Mouse (Mus musculus) Patski (cell line): Measurements from ENCODE around the gene Vti1a. TPM values are rescaled to one million over a fixed set of nuclear protein-coding genes. Genes with fewer than 3 reads are reported as not detected.

ENCODE experiments used
- ATAC-seq: fragments of 100-300 bp; one replicate; pipeline ENCODE4 v1.8.0; 2021
- CTCF ChIA-PET: fragments of 350-600 bp; sonication (Branson Sonifier 250); formaldehyde crosslinking; loops from one replicate; lab custom pipeline; 2022; ENCODE audit warnings: inconsistent platforms; lab: Charles Lee
- POLR2A ChIA-PET: fragments of 350-600 bp; sonication (Branson Sonifier 250); formaldehyde crosslinking; loops from one replicate; lab custom pipeline; 2022; ENCODE audit warnings: antibody characterized with exemption, inconsistent platforms; lab: Charles Lee
- DNase-seq: peaks from one replicate; pipeline ENCODE4 v3.0.0-alpha.2; 2011; ENCODE audit warnings: low read depth, low spot score
- H3K27me3 ChIP-seq: fragments of 371-371 bp; one replicate; pipeline ENCODE4 v1.5.1; 2021
- CTCF ChIP-seq: fragments of 100-300 bp; IDR thresholded peaks from one replicate; pipeline ENCODE4 v1.5.1; 2021
- in situ Hi-C: fragments of 300-500 bp; cut with MboI; formaldehyde crosslinking; loops from 3 replicates; pipeline ENCODE4 v1.11.1; 2018; ENCODE audit warnings: low pct_unique_long_range_greater_than_20kb, mixed read lengths
- polyA plus RNA-seq: library from polyadenylated mRNA; unstranded; gene quantifications from one replicate; pipeline ENCODE4 v1.2.3, GENCODE M21; 2021

Vti1a gene
- polyA plus RNA-seq, 1 experiment from 2014 or later = 41.4 TPM

- DNase-seq = no peak
- no peak for TF ChIP-seq CTCF
- in situ Hi-C loops = no loop called here
- no peak for ATAC-seq
- POLR2A ChIA-PET = no interaction called here
- no peaks in the 10 kb centered on the region for H3K27me3 ChIP-seq
- CTCF ChIA-PET = interaction anchor here (0.9 to 1.2 kb wide), 3 partner anchors 13 to 34 kb away, joined by 3 read pairs; no protein-coding TSS in a partner anchor
These were observed 72.9 kb downstream of the Vti1a start for GRCm38 (mm10) chr19:55389019-55389418.

- ATAC-seq (no peak), DNase-seq (no peak)
- in situ Hi-C loops = no loop called here
- POLR2A ChIA-PET = no interaction called here
- H3K27me3 ChIP-seq = no peaks in the 10 kb centered on the region
- CTCF ChIA-PET = interaction anchor here (1.2 kb wide), 1 partner anchor 12 kb away, joined by 3 read pairs; no protein-coding TSS in a partner anchor
- no peak for TF ChIP-seq CTCF
These were observed 74.2 kb downstream of the Vti1a start for GRCm38 (mm10) chr19:55390323-55390722.

- no peak for TF ChIP-seq CTCF
These were observed 85.5 kb downstream of the Vti1a start for GRCm38 (mm10) chr19:55401638-55402037.

GRCm38 (mm10) chr19:55408486-55408885, 92.4 kb downstream of the Vti1a start:
- in situ Hi-C loops = no loop called here
- TF ChIP-seq CTCF = no peak
- DNase-seq (no peak), ATAC-seq (no peak)
- ChIA-PET POLR2A (interaction anchor here (1.0 to 1.1 kb wide), 2 partner anchors 10 to 13 kb away, joined by 3 read pairs; no protein-coding TSS in a partner anchor), CTCF (no interaction called here)
- H3K27me3 ChIP-seq = no peaks in the 10 kb centered on the region

More at GRCm38 (mm10) chr19:55401638-55402037, 85.5 kb downstream of the Vti1a start:
- ChIA-PET CTCF (interaction anchor here (1.3 kb wide), 1 partner anchor 12 kb away, joined by 3 read pairs; no protein-coding TSS in a partner anchor), POLR2A (no interaction called here)
- in situ Hi-C loops = no loop called here
- DNase-seq (no peak), ATAC-seq (no peak)
- H3K27me3 ChIP-seq = no peaks in the 10 kb centered on the region

- POLR2A ChIA-PET = no interaction called here
- CTCF ChIA-PET = no interaction called here
- in situ Hi-C loops = loop anchor here (10.0 kb wide), 3 partner anchors 303 to 723 kb away; no protein-coding TSS in a partner anchor
These were observed 95.3 kb downstream of the Vti1a start for GRCm38 (mm10) chr19:55411415-55411814.

GRCm38 (mm10) chr19:55411894-55412293, 95.8 kb downstream of the Vti1a start:
- DNase-seq (no peak), ATAC-seq (no peak)
- POLR2A ChIA-PET = no interaction called here
- CTCF ChIA-PET = interaction anchor here (0.7 to 1.3 kb wide), 2 partner anchors 11 to 700 kb away, joined by 3 to 4 read pairs; no protein-coding TSS in a partner anchor
- TF ChIP-seq CTCF = no peak
- in situ Hi-C loops = loop anchor here (10.0 kb wide), 3 partner anchors 303 to 723 kb away; no protein-coding TSS in a partner anchor
- no peaks in the 10 kb centered on the region for H3K27me3 ChIP-seq

More at GRCm38 (mm10) chr19:55411415-55411814, 95.3 kb downstream of the Vti1a start:
- no peak for ATAC-seq
- TF ChIP-seq CTCF = no peak
- no peak for DNase-seq
- H3K27me3 ChIP-seq = no peaks in the 10 kb centered on the region

- CTCF ChIA-PET = interaction anchor here (0.6 to 0.8 kb wide), 2 partner anchors 9 to 719 kb away, joined by 3 read pairs; no protein-coding TSS in a partner anchor
- H3K27me3 ChIP-seq = no peaks in the 10 kb centered on the region
- POLR2A ChIA-PET = no interaction called here
- ATAC-seq = no peak
- peak; percentile 93 for TF ChIP-seq CTCF
- DNase-seq = peak; percentile 6
- in situ Hi-C loops = loop anchor here (10.0 kb wide), 3 partner anchors 301 to 721 kb away; no protein-coding TSS in a partner anchor
These were observed 98.0 kb downstream of the Vti1a start for GRCm38 (mm10) chr19:55414050-55414449.

GRCm38 (mm10) chr19:55418756-55419155, 102.7 kb downstream of the Vti1a start:
- POLR2A ChIA-PET = no interaction called here
- ATAC-seq = no peak

GRCm38 (mm10) chr19:55419961-55420360, 103.9 kb downstream of the Vti1a start:
- TF ChIP-seq CTCF = no peak
- in situ Hi-C loops = loop anchor here (10.0 kb wide), 3 partner anchors 295 to 715 kb away; no protein-coding TSS in a partner anchor
- POLR2A ChIA-PET = no interaction called here

More at GRCm38 (mm10) chr19:55418756-55419155, 102.7 kb downstream of the Vti1a start:
- TF ChIP-seq CTCF = no peak
- H3K27me3 ChIP-seq = no peaks in the 10 kb centered on the region
- no peak for DNase-seq
- in situ Hi-C loops = loop anchor here (10.0 kb wide), 3 partner anchors 296 to 716 kb away; no protein-coding TSS in a partner anchor
- CTCF ChIA-PET = interaction anchor here (0.7 to 1.1 kb wide), 2 partner anchors 9 to 72 kb away, joined by 3 to 4 read pairs; no protein-coding TSS in a partner anchor

GRCm38 (mm10) chr19:55421816-55422215, 105.7 kb downstream of the Vti1a start:
- CTCF ChIA-PET = no interaction called here
- in situ Hi-C loops = no loop called here
- POLR2A ChIA-PET = no interaction called here
- ATAC-seq = no peak
- TF ChIP-seq CTCF = no peak
- DNase-seq = no peak
- H3K27me3 ChIP-seq = no peaks in the 10 kb centered on the region

More at GRCm38 (mm10) chr19:55419961-55420360, 103.9 kb downstream of the Vti1a start:
- ATAC-seq = no peak
- CTCF ChIA-PET = interaction anchor here (1.0 kb wide), 1 partner anchor 778 kb away, joined by 3 read pairs; no protein-coding TSS in a partner anchor
- H3K27me3 ChIP-seq = no peaks in the 10 kb centered on the region
- no peak for DNase-seq
